Mouse (Mus musculus): ENCODE measurements at regions not wholly inside any gene's neighbourhood (a gene's known extent, or its start where the extent isn't known, plus 50 kb on each side); places are given as distances from the start of the nearest gene placed in this dataset.

DNA sequence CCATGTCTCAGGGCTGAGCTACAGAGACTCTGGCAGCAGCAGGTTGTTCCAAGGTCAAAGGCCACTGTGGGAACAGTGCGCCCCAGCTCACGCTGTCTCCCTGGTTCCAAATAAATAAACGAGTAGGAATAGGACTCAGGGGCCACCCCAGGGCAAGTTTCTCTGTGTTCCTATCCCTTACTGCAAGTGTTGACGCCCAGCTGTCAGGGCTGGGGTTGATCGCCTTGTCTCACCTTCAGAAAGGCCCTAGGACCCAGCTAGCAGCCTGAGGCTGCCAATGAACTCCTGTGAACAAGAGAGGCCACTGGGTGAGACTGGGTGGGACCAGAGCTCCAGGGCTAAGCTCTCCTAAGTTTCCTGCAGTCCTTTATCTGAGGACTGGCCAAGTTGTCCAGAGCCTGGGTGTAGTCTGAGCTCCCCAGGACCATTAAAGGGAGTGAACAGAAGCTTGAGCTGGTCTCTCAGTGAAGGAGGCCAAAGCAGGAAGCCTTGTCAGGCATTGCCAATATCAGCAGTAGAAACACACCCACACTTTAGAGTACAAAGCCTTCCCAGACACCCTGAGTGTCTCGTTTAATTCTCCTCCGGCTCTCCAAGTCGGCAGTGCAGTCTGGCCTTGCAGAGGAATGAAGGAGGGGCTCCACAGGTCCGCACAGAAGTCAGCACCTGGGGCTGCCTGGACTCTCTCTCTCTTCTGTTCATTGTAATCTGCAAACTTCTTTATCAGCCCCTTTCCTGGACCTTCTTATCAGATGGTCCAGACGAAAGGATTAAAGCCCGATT is 308.6 kb downstream of the Diras2 start:
- H3K27ac ChIP-seq (ENCODE audit: low read depth, low read length), result no peak overlapping the region
- peaks cover 5% of the 10 kb centered on the region; the same call in 1 of the 2 replicates for H3K4me1 ChIP-seq (ENCODE audit: control insufficient read depth, insufficient read depth, low read depth, low read length)
- no peaks in the 10 kb centered on the region for H3K9me3 ChIP-seq (ENCODE audit: control insufficient read depth, low read length)
- H3K9ac ChIP-seq (ENCODE audit: low read depth, low read length), result no peak overlapping the region
- no peak for ATAC-seq
- no peak overlapping the region for H3K4me3 ChIP-seq (ENCODE audit: low read length)
- WGBS, result 34% methylated on average over 11 of the region's 11 CpGs
- no peaks in the 10 kb centered on the region for H3K27me3 ChIP-seq (replicated peaks; ENCODE audit: control insufficient read depth, insufficient read depth, low read length)
- H3K36me3 ChIP-seq (ENCODE audit: control insufficient read depth, insufficient read depth, low read length), result no peaks in the 10 kb centered on the region
- no peak overlapping the region for H3K4me2 ChIP-seq (ENCODE audit: low read length)

- peak; percentile 71 for ATAC-seq
- H3K4me2 ChIP-seq (ENCODE audit: low read length), result no peak overlapping the region
- no peaks in the 10 kb centered on the region for H3K36me3 ChIP-seq (ENCODE audit: control insufficient read depth, insufficient read depth, low read length)
- H3K9me3 ChIP-seq (ENCODE audit: control insufficient read depth, low read length), result no peaks in the 10 kb centered on the region
- WGBS, result 40% methylated on average over 6 of the region's 6 CpGs
- H3K4me1 ChIP-seq (ENCODE audit: control insufficient read depth, insufficient read depth, low read depth, low read length), result peaks cover 5% of the 10 kb centered on the region; the same call in 1 of the 2 replicates
- no peaks in the 10 kb centered on the region for H3K27me3 ChIP-seq (replicated peaks; ENCODE audit: control insufficient read depth, insufficient read depth, low read length)
- H3K4me3 ChIP-seq (ENCODE audit: low read length), result no peak overlapping the region
- no peak overlapping the region for H3K27ac ChIP-seq (ENCODE audit: low read depth, low read length)
- H3K9ac ChIP-seq (ENCODE audit: low read depth, low read length), result no peak overlapping the region
Measured at GRCm38 (mm10) chr13:52223098-52223962, 307.7 kb downstream of the Diras2 start.

- no peaks in the 10 kb centered on the region for H3K9me3 ChIP-seq (ENCODE audit: control insufficient read depth, low read length)
- H3K9ac ChIP-seq (ENCODE audit: low read depth, low read length), result no peak overlapping the region
- 68% methylated on average over 5 of the region's 5 CpGs for WGBS
- H3K4me1 ChIP-seq (ENCODE audit: control insufficient read depth, insufficient read depth, low read depth, low read length), result no peaks in the 10 kb centered on the region; the same call in 1 of the 2 replicates
- no peak for ATAC-seq
- H3K4me3 ChIP-seq (ENCODE audit: low read length), result no peak overlapping the region
- no peaks in the 10 kb centered on the region for H3K36me3 ChIP-seq (ENCODE audit: control insufficient read depth, insufficient read depth, low read length)
- H3K27me3 ChIP-seq (replicated peaks; ENCODE audit: control insufficient read depth, insufficient read depth, low read length), result no peaks in the 10 kb centered on the region
- H3K27ac ChIP-seq (ENCODE audit: low read depth, low read length), result no peak overlapping the region
- H3K4me2 ChIP-seq (ENCODE audit: low read length), result no peak overlapping the region
Measured at GRCm38 (mm10) chr13:52233971-52234370, 297.1 kb downstream of the Diras2 start.

GRCm38 (mm10) chr13:52236105-52236504 is 295.0 kb downstream of the Diras2 start:
- WGBS, result 45% methylated on average over 10 of the region's 10 CpGs
- H3K27ac ChIP-seq (ENCODE audit: low read depth, low read length), result no peak overlapping the region
- H3K4me2 ChIP-seq (ENCODE audit: low read length), result no peak overlapping the region
- no peak overlapping the region for H3K4me3 ChIP-seq (ENCODE audit: low read length)
- no peak for ATAC-seq
- no peaks in the 10 kb centered on the region for H3K27me3 ChIP-seq (replicated peaks; ENCODE audit: control insufficient read depth, insufficient read depth, low read length)
- H3K9ac ChIP-seq (ENCODE audit: low read depth, low read length), result no peak overlapping the region
- no peaks in the 10 kb centered on the region; the same call in 1 of the 2 replicates for H3K4me1 ChIP-seq (ENCODE audit: control insufficient read depth, insufficient read depth, low read depth, low read length)
- H3K9me3 ChIP-seq (ENCODE audit: control insufficient read depth, low read length), result no peaks in the 10 kb centered on the region
- no peaks in the 10 kb centered on the region for H3K36me3 ChIP-seq (ENCODE audit: control insufficient read depth, insufficient read depth, low read length)

DNA sequence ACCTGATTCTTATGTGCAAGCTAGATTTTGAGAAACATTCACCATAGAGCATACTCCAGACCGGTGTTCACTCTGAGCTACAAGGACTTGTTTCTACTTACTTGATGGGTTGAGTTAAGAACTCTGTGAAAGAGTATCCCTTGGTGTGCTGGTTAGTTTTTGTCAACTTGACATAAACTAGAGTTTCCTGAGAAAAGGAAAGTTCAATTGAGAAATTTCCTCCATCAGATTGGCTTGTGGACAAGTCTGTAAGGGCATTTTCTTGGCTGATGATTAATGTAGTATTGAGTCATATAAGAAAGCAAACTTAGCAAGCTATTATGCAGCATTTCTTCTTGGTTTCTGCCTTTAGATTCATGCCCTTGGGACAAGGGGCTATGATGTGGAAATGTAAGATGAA is 291.5 kb downstream of the Diras2 start:
- no peaks in the 10 kb centered on the region for H3K9me3 ChIP-seq (ENCODE audit: control insufficient read depth, low read length)
- H3K4me2 ChIP-seq (ENCODE audit: low read length), result no peak overlapping the region
- H3K27me3 ChIP-seq (replicated peaks; ENCODE audit: control insufficient read depth, insufficient read depth, low read length), result no peaks in the 10 kb centered on the region
- H3K36me3 ChIP-seq (ENCODE audit: control insufficient read depth, insufficient read depth, low read length), result no peaks in the 10 kb centered on the region
- H3K27ac ChIP-seq (ENCODE audit: low read depth, low read length), result no peak overlapping the region
- H3K4me1 ChIP-seq (ENCODE audit: control insufficient read depth, insufficient read depth, low read depth, low read length), result no peaks in the 10 kb centered on the region; the same call in 1 of the 2 replicates
- no peak overlapping the region for H3K9ac ChIP-seq (ENCODE audit: low read depth, low read length)
- H3K4me3 ChIP-seq (ENCODE audit: low read length), result no peak overlapping the region
- WGBS, result 93% methylated on average over 1 of the region's 1 CpGs
- no peak for ATAC-seq

DNA sequence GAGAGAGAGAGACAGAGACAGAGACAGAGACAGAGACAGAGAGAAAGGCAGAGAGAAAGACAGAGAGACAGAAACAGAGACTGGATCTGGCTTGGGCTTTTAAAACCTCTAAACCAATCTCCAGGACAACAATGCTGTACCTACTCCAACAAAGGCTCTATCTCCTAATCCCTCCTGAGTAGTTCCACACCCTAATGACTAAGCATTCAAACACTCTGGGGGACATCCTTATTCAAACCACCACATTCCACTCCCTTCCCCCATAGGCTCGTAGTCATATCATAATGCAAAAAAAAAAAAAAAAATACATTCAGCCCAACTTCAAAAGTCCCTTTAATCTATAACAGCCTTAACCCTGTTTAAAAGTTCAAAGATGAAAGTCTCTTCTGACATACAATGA is 289.3 kb downstream of the Diras2 start:
- Histone ChIP-seq H3K9me3 (ENCODE audit: control insufficient read depth, low read length) (no peaks in the 10 kb centered on the region), H3K4me3 (ENCODE audit: low read length) (no peak overlapping the region), H3K9ac (ENCODE audit: low read depth, low read length) (no peak overlapping the region), H3K36me3 (ENCODE audit: control insufficient read depth, insufficient read depth, low read length) (no peaks in the 10 kb centered on the region), H3K27ac (ENCODE audit: low read depth, low read length) (no peak overlapping the region), H3K4me1 (ENCODE audit: control insufficient read depth, insufficient read depth, low read depth, low read length) (no peaks in the 10 kb centered on the region), H3K4me2 (ENCODE audit: low read length) (no peak overlapping the region), H3K27me3 (replicated peaks; ENCODE audit: control insufficient read depth, insufficient read depth, low read length) (no peaks in the 10 kb centered on the region)
- WGBS, result 56% methylated on average over 1 of the region's 1 CpGs
- ATAC-seq, result no peak

DNA sequence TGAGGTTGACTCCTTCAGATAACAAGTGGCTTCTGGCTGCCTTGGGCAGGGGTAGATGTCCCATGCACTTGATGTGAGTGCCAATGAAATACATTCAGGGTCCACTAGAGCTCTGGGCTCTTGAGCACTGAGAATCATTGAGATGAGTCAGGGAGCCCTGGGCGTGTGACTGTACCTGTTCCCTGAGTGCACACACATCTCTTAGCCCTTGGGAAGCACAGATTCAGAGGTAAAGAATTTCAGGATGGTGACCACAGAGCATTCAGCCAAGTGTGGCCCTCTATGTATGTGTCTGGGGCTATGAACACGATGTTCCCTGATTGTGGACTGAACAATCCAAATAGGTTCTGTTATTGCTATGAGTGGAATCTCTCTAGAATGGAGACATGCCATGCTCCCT is 281.6 kb downstream of the Diras2 start:
- Histone ChIP-seq H3K36me3 (ENCODE audit: control insufficient read depth, insufficient read depth, low read length) (no peaks in the 10 kb centered on the region), H3K4me3 (ENCODE audit: low read length) (no peak overlapping the region), H3K9ac (ENCODE audit: low read depth, low read length) (no peak overlapping the region), H3K27me3 (replicated peaks; ENCODE audit: control insufficient read depth, insufficient read depth, low read length) (no peaks in the 10 kb centered on the region; the same call in 1 of the 2 replicates), H3K27ac (ENCODE audit: low read depth, low read length) (no peak overlapping the region), H3K4me2 (ENCODE audit: low read length) (no peak overlapping the region), H3K4me1 (ENCODE audit: control insufficient read depth, insufficient read depth, low read depth, low read length) (no peaks in the 10 kb centered on the region), H3K9me3 (ENCODE audit: control insufficient read depth, low read length) (no peaks in the 10 kb centered on the region)
- no peak for ATAC-seq
- WGBS, result 88% methylated on average over 2 of the region's 2 CpGs

DNA sequence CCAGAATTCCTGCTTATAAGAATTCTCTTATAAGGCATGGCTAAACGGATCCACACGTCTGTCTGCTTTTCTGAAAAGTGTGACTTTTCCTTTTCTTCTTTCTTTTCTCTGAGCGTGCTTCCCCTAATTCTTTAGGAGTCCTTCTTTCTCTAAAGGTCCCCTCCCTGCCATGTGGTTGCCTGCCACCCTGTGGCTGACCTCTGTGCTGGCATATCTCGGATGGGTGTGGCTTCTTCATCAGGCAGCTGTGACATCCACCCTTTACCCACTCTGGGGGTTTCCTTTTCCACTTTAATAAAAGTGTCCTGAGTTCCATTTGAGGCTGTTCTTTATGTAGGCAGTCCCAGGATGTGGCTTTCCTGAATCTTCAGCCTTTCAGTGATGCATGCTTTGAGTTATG is 280.7 kb downstream of the Diras2 start:
- no peaks in the 10 kb centered on the region for H3K9me3 ChIP-seq (ENCODE audit: control insufficient read depth, low read length)
- no peaks in the 10 kb centered on the region; the same call in 1 of the 2 replicates for H3K27me3 ChIP-seq (replicated peaks; ENCODE audit: control insufficient read depth, insufficient read depth, low read length)
- H3K4me3 ChIP-seq (ENCODE audit: low read length), result no peak overlapping the region
- H3K9ac ChIP-seq (ENCODE audit: low read depth, low read length), result no peak overlapping the region
- no peaks in the 10 kb centered on the region for H3K4me1 ChIP-seq (ENCODE audit: control insufficient read depth, insufficient read depth, low read depth, low read length)
- WGBS, result 56% methylated on average over 4 of the region's 4 CpGs
- H3K36me3 ChIP-seq (ENCODE audit: control insufficient read depth, insufficient read depth, low read length), result no peaks in the 10 kb centered on the region
- ATAC-seq, result no peak
- H3K4me2 ChIP-seq (ENCODE audit: low read length), result no peak overlapping the region
- H3K27ac ChIP-seq (ENCODE audit: low read depth, low read length), result no peak overlapping the region

GRCm38 (mm10) chr13:52252303-52252702 is 278.8 kb downstream of the Diras2 start:
- H3K4me1 ChIP-seq (ENCODE audit: control insufficient read depth, insufficient read depth, low read depth, low read length), result no peaks in the 10 kb centered on the region
- H3K4me2 ChIP-seq (ENCODE audit: low read length), result no peak overlapping the region
- no peak overlapping the region for H3K9ac ChIP-seq (ENCODE audit: low read depth, low read length)
- no peak for ATAC-seq
- no peaks in the 10 kb centered on the region for H3K36me3 ChIP-seq (ENCODE audit: control insufficient read depth, insufficient read depth, low read length)
- no peak overlapping the region for H3K4me3 ChIP-seq (ENCODE audit: low read length)
- 45% methylated on average over 4 of the region's 4 CpGs for WGBS
- H3K27ac ChIP-seq (ENCODE audit: low read depth, low read length), result no peak overlapping the region
- H3K27me3 ChIP-seq (replicated peaks; ENCODE audit: control insufficient read depth, insufficient read depth, low read length), result no peaks in the 10 kb centered on the region; the same call in 1 of the 2 replicates
- no peaks in the 10 kb centered on the region for H3K9me3 ChIP-seq (ENCODE audit: control insufficient read depth, low read length)

All from hindbrain, embryonic 16.5 days (tissue).